Mouse (Mus musculus) cortical plate, adult 2 months (tissue): ENCODE results near the gene Olfr1410. TPM values are rescaled to one million over a fixed set of nuclear protein-coding genes. Genes with fewer than 3 reads are reported as not detected.

Experiments
- H3K27ac ChIP-seq: fragments of 200-500 bp; 2 replicates; pipeline ENCODE4 v1.5.1; 2012; ENCODE audit warnings: low read length, control low read depth, inconsistent platforms; ENCODE audit not compliant: insufficient read depth
- H3K4me1 ChIP-seq: fragments of 200-500 bp; 2 replicates; pipeline ENCODE4 v1.6.1; 2011; ENCODE audit warnings: low read length; ENCODE audit not compliant: control insufficient read depth, insufficient read depth
- H3K4me3 ChIP-seq: fragments of 200-500 bp; 2 replicates; pipeline ENCODE4 v1.5.1; 2011; ENCODE audit warnings: mild to moderate bottlenecking, low read length, control low read depth; ENCODE audit not compliant: insufficient read depth
- CTCF ChIP-seq: fragments of 200-500 bp; IDR thresholded peaks from 2 replicates; pipeline ENCODE4 v1.5.1; 2011; ENCODE audit warnings: mild to moderate bottlenecking, control low read depth, low read length; ENCODE audit not compliant: insufficient read depth; ENCODE audit errors: extremely low read depth
- POLR2A ChIP-seq: fragments of 200-500 bp; IDR thresholded peaks from 2 replicates; pipeline ENCODE4 v1.6.1; 2011; ENCODE audit warnings: mild to moderate bottlenecking, low read length, control low read depth; ENCODE audit not compliant: insufficient read depth; ENCODE audit errors: extremely low read depth
- polyA plus RNA-seq: library from polyadenylated mRNA; depleted of rRNA; stranded (reverse); fragments of >200 nt; gene quantifications from 2 replicates; pipeline ENCODE4 v1.2.3, GENCODE M21; 2012; rRNA removed

The Olfr1410 gene
- polyA plus RNA-seq, 1 experiment: not detected

GRCm38 (mm10) chr1:92648197-92648596 is 42.6 kb downstream of the Olfr1410 start:
- TF ChIP-seq POLR2A: no peak
- TF ChIP-seq CTCF: no peak
- Histone ChIP-seq H3K27ac (no peak overlapping the region), H3K4me3 (no peak overlapping the region), H3K4me1 (0 out of 2 replicates have a peak, but pooled peaks cover 1% of the 10 kb centered on the region)

- Histone ChIP-seq H3K27ac (no peak within 1 kb of the TSS), H3K4me1 (0 out of 2 replicates have a peak, but pooled peaks cover 1% of the 10 kb centered on the region), H3K4me3 (no peak within 1 kb of the TSS)
- TF ChIP-seq POLR2A: no peak
- TF ChIP-seq CTCF: peak; percentile 75
Observed at GRCm38 (mm10) chr1:92648673-92649072, 43.1 kb downstream of the Olfr1410 start, which contains the start of gene Otos. Gene Otos, minus strand, starts transcription at chr1:92648841.

GRCm38 (mm10) chr1:92651467-92651866 is 45.9 kb downstream of the Olfr1410 start:
- TF ChIP-seq CTCF (no peak), POLR2A (no peak)
- H3K27ac ChIP-seq: no peak overlapping the region
- H3K4me1 ChIP-seq: 0 out of 2 replicates have a peak, but pooled peaks cover 1% of the 10 kb centered on the region
- no peak overlapping the region for H3K4me3 ChIP-seq

- no peak overlapping the region for H3K4me3 ChIP-seq
- 0 out of 2 replicates have a peak, but pooled peaks cover 1% of the 10 kb centered on the region for H3K4me1 ChIP-seq
- H3K27ac ChIP-seq: no peak overlapping the region
- TF ChIP-seq POLR2A (no peak), CTCF (no peak)
Observed at GRCm38 (mm10) chr1:92653179-92653578, 47.6 kb downstream of the Olfr1410 start.

GRCm38 (mm10) chr1:92654676-92655075 is 49.1 kb downstream of the Olfr1410 start:
- H3K4me1 ChIP-seq: 0 out of 2 replicates have a peak, but pooled peaks cover 1% of the 10 kb centered on the region
- no peak overlapping the region for H3K27ac ChIP-seq
- no peak for TF ChIP-seq POLR2A
- no peak for TF ChIP-seq CTCF
- no peak overlapping the region for H3K4me3 ChIP-seq

GRCm38 (mm10) chr1:92657025-92657820 is 51.6 kb downstream of the Olfr1410 start:
- Histone ChIP-seq H3K4me3 (no peak overlapping the region), H3K4me1 (no peaks in the 10 kb centered on the region), H3K27ac (no peak overlapping the region)
- TF ChIP-seq POLR2A (no peak), CTCF (no peak)

GRCm38 (mm10) chr1:92659392-92659791 is 53.8 kb downstream of the Olfr1410 start:
- Histone ChIP-seq H3K27ac (no peak overlapping the region), H3K4me3 (no peak overlapping the region), H3K4me1 (no peaks in the 10 kb centered on the region)
- TF ChIP-seq POLR2A: no peak
- TF ChIP-seq CTCF: no peak

Other genes starting within 250 kb of the Olfr1410 start
- 173 and 175 TPM in 2 replicates for gene Ndufa10, start 131.9 kb upstream of the Olfr1410 start, polyA plus RNA-seq
- gene Olfr1416, start 120.7 kb upstream of the Olfr1410 start, polyA plus RNA-seq: not detected in 2 replicates
- gene Olfr1415, start 109.7 kb upstream of the Olfr1410 start, polyA plus RNA-seq: not detected in 2 replicates
- not detected in 2 replicates for gene Olfr1414, start 87.1 kb upstream of the Olfr1410 start, polyA plus RNA-seq
- gene Olfr1413, start 34.5 kb upstream of the Olfr1410 start, polyA plus RNA-seq: not detected in 2 replicates
- not detected in 2 replicates for gene Olfr1412, start 20.0 kb upstream of the Olfr1410 start, polyA plus RNA-seq
- gene Olfr1411, start 11.4 kb upstream of the Olfr1410 start, polyA plus RNA-seq: not detected in 2 replicates
- not detected in 2 replicates for gene Olfr12, start 12.0 kb downstream of the Olfr1410 start, polyA plus RNA-seq
- gene Cops9, start 36.2 kb downstream of the Olfr1410 start, polyA plus RNA-seq: 363 and 403 TPM in 2 replicates
- 0.27 and 0.49 TPM in 2 replicates for gene Otos, start 43.1 kb downstream of the Olfr1410 start, polyA plus RNA-seq
- gene Gpc1, start 225.9 kb downstream of the Olfr1410 start, polyA plus RNA-seq: 49.5 and 58.9 TPM in 2 replicates